Mouse (Mus musculus) CD4-positive, CD25-positive, alpha-beta regulatory T cell, adult 4 months (primary cell): ENCODE results near the gene Ppp1r12c. TPM values are rescaled to one million over a fixed set of nuclear protein-coding genes. Genes with fewer than 3 reads are reported as not detected.

Source experiments
- polyA plus RNA-seq, 2 experiments: library from polyadenylated mRNA; unstranded; fragments of 100-300 nt; shearing (Covaris generic); gene quantifications; one replicate each; pipeline ENCODE4 v1.2.1; 2017

Gene Ppp1r12c
- polyA plus RNA-seq, 2 experiments from 2014 or later: 13.5 to 27.7 TPM

Other genes starting within 250 kb of the Ppp1r12c start
- gene Ncr1, start 164.0 kb downstream of the Ppp1r12c start, polyA plus RNA-seq: not detected
- gene Gp6, start 103.9 kb downstream of the Ppp1r12c start, polyA plus RNA-seq: under 1 TPM in 1 of 2 experiments, not detected in 1; 0.12 TPM
- 10 to 100 TPM; 17.4 to 27.8 TPM for gene Rdh13, start 56.0 kb downstream of the Ppp1r12c start, polyA plus RNA-seq
- 10 to 100 TPM in 1 of 2 experiments, 1 to 10 TPM in 1; 6.5 to 14.5 TPM for gene Eps8l1, start 41.0 kb downstream of the Ppp1r12c start, polyA plus RNA-seq
- 1 to 10 TPM; 6.9 to 8.3 TPM for gene Tnnt1, start 14.7 kb upstream of the Ppp1r12c start, polyA plus RNA-seq
- 1 to 10 TPM; 1.6 to 2.4 TPM for gene Tnni3, start 22.5 kb upstream of the Ppp1r12c start, polyA plus RNA-seq
- gene Dnaaf3, start 30.8 kb upstream of the Ppp1r12c start, polyA plus RNA-seq: 1 to 10 TPM; 1.4 to 2.8 TPM
- gene Syt5, start 45.9 kb upstream of the Ppp1r12c start, polyA plus RNA-seq: under 1 TPM in 1 of 2 experiments, not detected in 1; 0.35 TPM
- not detected for gene Ptprh, start 102.4 kb upstream of the Ppp1r12c start, polyA plus RNA-seq
- 1 to 10 TPM; 2.9 to 4.2 TPM for gene Tmem86b, start 129.7 kb upstream of the Ppp1r12c start, polyA plus RNA-seq
- gene Ppp6r1, start 157.3 kb upstream of the Ppp1r12c start, polyA plus RNA-seq: 1 to 10 TPM; 6.7 to 9.1 TPM
- 10 to 100 TPM; 45.4 to 48.2 TPM for gene Hspbp1, start 183.4 kb upstream of the Ppp1r12c start, polyA plus RNA-seq
- not detected for gene Brsk1, start 188.9 kb upstream of the Ppp1r12c start, polyA plus RNA-seq
- under 1 TPM in 1 of 2 experiments, not detected in 1; 0.47 TPM for gene Tmem150b, start 223.6 kb upstream of the Ppp1r12c start, polyA plus RNA-seq
- gene Kmt5c, start 238.4 kb upstream of the Ppp1r12c start, polyA plus RNA-seq: 10 to 100 TPM; 22.9 to 25.8 TPM